Mouse (Mus musculus): ENCODE data around the gene Tor1aip2. TPM values are rescaled to one million over a fixed set of nuclear protein-coding genes. Genes with fewer than 3 reads are reported as not detected.

Gene Tor1aip2
- total RNA-seq, 2 experiments from 2014 or later = 69.9 to 85.3 TPM

DNA sequence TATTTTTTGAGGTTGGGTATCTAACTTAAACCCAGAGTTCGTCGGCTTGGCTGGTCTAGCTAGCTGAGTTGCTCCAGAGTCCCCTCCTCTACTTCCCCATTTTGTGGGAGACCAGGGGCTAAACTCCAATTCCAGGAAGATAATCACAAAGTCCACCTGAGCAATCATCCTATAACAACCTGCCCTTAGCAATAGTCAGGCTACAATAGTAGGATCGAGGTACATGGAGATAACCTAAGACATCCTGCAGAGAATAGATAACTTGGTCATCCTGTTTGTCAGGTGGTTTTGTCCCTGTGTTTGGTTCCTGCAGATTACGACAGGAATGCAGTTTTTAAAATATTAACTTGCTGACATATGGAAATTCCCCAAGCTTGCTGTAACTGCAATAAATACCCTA, 56.6 kb downstream of the Tor1aip2 start:
- peak; percentile 50; the same call in 1 of the 2 replicates for ATAC-seq (replicated peaks; ENCODE audit: low FRiP score, low TSS enrichment, poor library complexity, severe bottlenecking)

DNA sequence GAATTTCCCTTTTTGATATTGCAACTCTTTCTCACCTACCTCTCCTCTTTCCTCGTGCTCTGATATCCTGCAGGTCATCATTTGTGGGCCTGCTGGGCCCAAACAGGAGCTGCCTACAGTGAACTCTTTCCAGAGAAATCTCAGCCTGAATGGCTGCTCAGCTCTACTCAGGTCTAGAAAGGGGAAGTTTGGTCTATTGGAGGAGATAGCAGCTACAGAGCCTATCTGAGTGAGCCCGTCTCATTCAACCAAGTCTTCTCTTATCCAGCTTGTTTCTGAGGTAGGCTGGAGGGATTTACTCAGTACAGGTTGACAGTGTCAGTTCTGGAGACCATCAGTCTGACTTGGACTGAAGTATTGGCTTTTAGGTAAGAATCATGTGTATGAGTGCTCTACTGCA, 68.6 kb downstream of the Tor1aip2 start:
- no peak for ATAC-seq (replicated peaks; ENCODE audit: low FRiP score, low TSS enrichment, poor library complexity, severe bottlenecking)

DNA sequence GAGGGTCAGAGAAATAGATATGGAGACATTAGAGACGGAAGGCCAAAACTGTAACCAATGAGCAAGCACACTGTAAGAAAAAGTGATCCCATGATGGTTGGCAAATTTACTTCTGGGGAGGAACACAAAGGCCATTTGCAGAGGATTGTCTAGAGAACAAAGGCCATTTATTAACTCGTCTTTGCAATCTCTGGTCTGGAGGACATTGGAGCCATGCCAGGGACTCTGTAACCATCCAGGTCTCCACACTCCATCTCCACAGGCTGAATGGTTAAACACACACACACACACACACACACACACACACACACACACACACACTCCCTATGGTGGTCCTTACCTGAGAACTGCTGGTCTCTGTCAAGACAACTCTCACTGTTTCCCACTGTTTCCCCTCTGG, 70.2 kb downstream of the Tor1aip2 start:
- no peak for ATAC-seq (replicated peaks; ENCODE audit: low FRiP score, low TSS enrichment, poor library complexity, severe bottlenecking)

DNA sequence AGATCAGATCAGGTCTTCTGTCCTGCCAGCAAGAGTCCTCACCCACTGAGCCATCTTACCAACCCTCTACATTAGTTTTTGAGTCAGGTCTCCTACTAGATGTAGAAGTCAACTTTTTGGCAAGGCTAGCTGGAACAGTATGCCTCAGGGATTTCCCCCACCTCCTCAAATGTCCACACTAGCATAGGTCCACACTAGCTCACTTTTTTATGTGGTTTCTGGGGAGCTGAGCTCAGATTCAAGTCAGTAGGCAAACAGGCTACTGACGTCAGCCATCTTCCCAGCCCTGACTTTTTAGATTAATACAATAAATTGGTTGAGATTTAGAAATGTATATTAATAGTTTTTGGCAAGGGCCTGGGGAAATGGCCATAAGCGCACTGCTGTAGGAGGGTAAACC, 72.2 kb downstream of the Tor1aip2 start:
- no peak for ATAC-seq (replicated peaks; ENCODE audit: low FRiP score, low TSS enrichment, poor library complexity, severe bottlenecking)

DNA sequence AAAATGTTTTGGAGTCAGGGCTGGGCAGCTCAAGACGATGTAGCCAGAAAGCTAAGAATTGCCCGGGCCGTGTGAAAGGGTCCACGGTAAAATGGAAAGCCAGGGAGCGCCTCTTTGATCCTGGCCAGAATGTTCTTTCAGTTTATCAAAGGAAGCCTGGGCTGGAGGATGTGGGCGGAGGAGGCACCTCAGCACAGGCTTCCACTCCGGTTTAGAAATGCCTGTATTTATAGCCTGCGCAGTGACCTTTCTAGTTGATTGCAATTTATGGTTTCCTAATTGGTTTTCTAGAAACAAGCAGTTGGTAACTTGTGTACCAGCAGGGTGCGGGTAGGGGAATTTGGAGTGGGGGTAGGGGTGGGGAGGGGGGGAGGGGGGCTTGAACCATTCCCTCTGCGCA, 73.2 kb downstream of the Tor1aip2 start:
- ATAC-seq (replicated peaks; ENCODE audit: low FRiP score, low TSS enrichment, poor library complexity, severe bottlenecking) = 0 out of 2 replicates have a peak, but pooled peaks have one; percentile 38

DNA sequence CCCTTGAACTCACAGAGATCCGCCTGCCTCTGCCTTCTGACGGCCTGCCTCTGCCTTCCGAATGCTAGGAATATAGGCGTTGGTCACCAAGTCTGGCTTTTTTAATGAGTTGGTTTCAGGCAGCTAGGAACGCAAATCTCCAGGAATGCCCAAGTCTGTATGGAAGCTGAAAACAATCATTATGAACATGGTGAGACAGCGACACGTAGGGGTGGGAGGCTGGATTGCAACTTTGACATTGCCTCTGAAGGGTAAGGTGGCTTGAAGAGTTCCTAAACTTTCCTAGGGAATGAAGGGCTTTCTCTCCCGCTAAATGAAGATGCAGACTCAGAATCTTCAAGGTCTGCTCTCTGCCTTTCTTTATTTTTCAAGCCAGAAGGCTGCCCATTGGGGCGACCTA, 75.9 kb downstream of the Tor1aip2 start:
- no peak for ATAC-seq (replicated peaks; ENCODE audit: low FRiP score, low TSS enrichment, poor library complexity, severe bottlenecking)

DNA sequence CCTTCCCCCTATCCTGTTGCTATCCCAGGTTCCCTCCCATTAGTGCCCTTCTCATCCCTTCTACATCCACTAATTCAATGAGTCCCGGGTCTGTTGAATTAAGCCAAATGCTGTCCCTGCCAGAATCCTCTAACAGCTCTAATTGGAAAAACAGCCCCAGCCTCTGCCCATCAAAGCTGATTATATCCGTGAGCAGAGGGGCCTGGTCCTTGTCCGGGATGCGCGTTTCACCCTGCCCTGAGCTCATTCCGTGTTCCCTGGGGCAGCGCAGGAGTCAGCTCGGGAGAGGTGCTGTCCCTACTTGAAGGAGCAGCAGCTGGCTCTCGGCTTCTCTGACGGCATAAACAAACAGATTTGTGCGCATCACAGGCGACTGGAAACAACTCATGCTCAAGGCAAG, 76.5 kb downstream of the Tor1aip2 start:
- no peak for ATAC-seq (replicated peaks; ENCODE audit: low FRiP score, low TSS enrichment, poor library complexity, severe bottlenecking)

DNA sequence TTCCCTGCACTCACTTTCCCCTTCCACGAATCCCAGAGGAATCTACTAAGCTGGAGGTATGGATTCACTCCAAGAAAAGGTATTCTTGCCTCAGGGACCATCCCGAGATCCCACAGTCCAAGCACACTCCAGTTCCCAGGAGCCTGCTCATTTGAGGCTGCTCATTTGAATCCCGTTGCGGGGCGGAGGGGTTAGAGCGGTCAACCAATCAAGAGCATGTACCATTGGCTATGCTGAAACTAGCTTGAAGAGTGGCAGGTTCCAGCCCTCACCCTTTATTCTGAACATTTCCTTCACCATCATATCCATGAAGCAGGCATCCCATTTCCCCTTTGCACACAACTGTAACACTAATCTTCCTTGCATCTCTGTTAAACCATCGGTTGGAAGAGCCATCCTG, 76.9 kb downstream of the Tor1aip2 start:
- no peak for ATAC-seq (replicated peaks; ENCODE audit: low FRiP score, low TSS enrichment, poor library complexity, severe bottlenecking)

DNA sequence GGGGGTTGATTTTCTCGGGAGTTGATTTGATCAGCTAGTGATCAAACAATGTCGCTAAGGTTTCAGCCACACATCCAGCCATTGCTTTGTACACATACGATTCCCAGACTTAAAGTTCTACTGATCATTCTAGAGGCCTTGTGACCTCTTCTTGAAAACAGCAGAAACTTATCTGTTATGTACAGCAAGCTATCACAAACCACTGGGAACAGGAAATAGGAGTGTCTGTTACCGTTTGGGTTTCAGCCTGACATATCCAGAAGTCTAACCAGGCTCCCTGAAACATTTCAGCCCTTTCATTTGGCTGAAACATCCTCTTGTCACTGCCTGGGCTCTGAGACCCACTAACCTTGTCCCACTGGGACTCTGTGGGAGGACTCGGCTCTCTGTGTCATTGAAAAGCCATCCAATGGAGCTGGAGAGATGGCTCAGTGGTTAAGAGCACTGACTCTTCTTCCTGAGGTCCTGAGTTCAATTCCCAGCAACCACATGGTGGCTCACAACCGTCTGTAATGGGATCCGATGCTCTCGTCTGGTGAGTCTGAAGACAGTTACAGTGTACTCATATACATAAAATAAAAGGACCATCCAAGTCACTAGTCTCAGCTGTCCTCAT, 78.8 kb downstream of the Tor1aip2 start:
- ATAC-seq (replicated peaks; ENCODE audit: low FRiP score, low TSS enrichment, poor library complexity, severe bottlenecking) = peak; percentile 74

DNA sequence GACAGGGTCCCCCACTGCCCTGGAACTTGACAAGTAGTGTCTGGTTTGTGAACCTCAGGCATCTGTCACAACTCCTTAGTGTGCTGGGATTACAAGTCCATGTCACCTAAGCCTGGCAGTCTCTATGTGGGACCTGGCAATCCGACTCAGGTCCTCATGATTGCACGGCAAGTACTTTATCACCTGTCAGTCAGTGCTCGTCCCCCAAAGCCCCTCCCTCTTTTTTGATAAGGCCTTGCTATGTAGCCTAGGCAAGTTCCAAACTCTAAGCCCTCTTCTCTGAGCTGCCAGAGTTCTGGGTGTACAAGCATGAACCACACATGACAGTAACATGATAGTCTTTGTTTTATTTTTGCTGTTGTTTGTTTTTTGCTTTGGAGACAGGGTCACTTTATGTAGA, 81.6 kb downstream of the Tor1aip2 start:
- ATAC-seq (replicated peaks; ENCODE audit: low FRiP score, low TSS enrichment, poor library complexity, severe bottlenecking) = peak; percentile 64

Other genes with a start within 250 kb of the Tor1aip2 start
- gene Qsox1, start 222.5 kb upstream of the Tor1aip2 start, total RNA-seq (2014; fragmentation: Nextera tagmentation) = 16.5 and 16.6 TPM in 2 replicates
- gene Qsox1, start 222.5 kb upstream of the Tor1aip2 start, total RNA-seq (2017) = 22.4 and 32.0 TPM in 2 replicates
- 41.6 and 41.9 TPM in 2 replicates for gene Cep350, start 62.1 kb upstream of the Tor1aip2 start, total RNA-seq (2014; fragmentation: Nextera tagmentation)
- gene Cep350, start 62.1 kb upstream of the Tor1aip2 start, total RNA-seq (2017) = 51.8 and 60.2 TPM in 2 replicates
- 45.5 and 53.1 TPM in 2 replicates for gene Tor1aip1, start 1.1 kb downstream of the Tor1aip2 start, total RNA-seq (2014; fragmentation: Nextera tagmentation)
- 22.6 and 26.2 TPM in 2 replicates for gene Tor1aip1, start 1.1 kb downstream of the Tor1aip2 start, total RNA-seq (2017)
- not detected in 2 replicates for gene Fam163a, start 169.6 kb downstream of the Tor1aip2 start, total RNA-seq (2014; fragmentation: Nextera tagmentation)
- 0.30 TPM in 1 of 2 replicates, not detected in the other for gene Fam163a, start 169.6 kb downstream of the Tor1aip2 start, total RNA-seq (2017)